Comparison of ENCODE assay signal across 12 mouse cellular contexts in the genomic region with DNA sequence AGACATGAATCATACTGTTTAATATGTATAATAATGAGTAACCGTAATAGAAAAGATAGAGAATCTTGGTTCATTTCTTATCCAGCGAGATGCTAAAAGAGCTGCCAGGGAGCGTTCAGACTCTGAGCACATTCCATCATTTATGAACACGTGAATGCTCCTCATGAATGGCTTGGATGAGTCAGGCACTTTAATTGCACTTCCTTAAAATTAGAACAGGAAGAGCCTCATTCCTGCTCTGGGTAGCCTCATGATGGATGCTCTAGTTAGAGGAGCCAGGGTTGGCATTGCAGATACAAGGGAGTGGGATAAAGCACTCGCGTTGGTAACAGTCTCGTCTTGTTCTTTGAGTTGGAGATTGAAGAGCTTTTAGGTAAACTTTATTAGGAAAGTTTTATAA.
"Had no signal": no experiment of that assay in that cellular context is flagged by ENCODE, and none has a peak within 500 bp of the region (broad histone marks: within the 10 kb centered on the region; RNA-seq: fewer than 3 reads in every experiment).

No protein-coding gene starts in this region.

- ATAC-seq: intestine, embryonic 16.5 days had no signal

- DNase-seq: kidney, adult 2 months; kidney, postnatal 14 days; left cerebral cortex, postnatal 4 days; lung, adult 18-20 months; midbrain, embryonic 14.5 days; thymus, postnatal 36 days had no signal

- H3K9ac ChIP-seq: kidney, embryonic 15.5 days; limb, embryonic 13.5 days; liver, embryonic 14.5 days; neural tube, embryonic 12.5 days had no signal

- H3K4me2 ChIP-seq: kidney, embryonic 15.5 days; limb, embryonic 13.5 days; neural tube, embryonic 12.5 days had no signal

- H3K9me3 ChIP-seq: kidney, embryonic 15.5 days; limb, embryonic 13.5 days; neural tube, embryonic 12.5 days had no signal

- H3K27me3 ChIP-seq: kidney, embryonic 15.5 days; limb, embryonic 13.5 days; neural tube, embryonic 12.5 days had no signal

- H3K4me3 ChIP-seq: kidney, embryonic 15.5 days; limb, embryonic 13.5 days; myocyte; neural tube, embryonic 12.5 days had no signal

- H3K36me3 ChIP-seq: kidney, embryonic 15.5 days; limb, embryonic 13.5 days; neural tube, embryonic 12.5 days had no signal

- H3K27ac ChIP-seq: kidney, embryonic 15.5 days; limb, embryonic 13.5 days; liver, embryonic 14.5 days; neural tube, embryonic 12.5 days had no signal

- H3K4me1 ChIP-seq: kidney, embryonic 15.5 days; limb, embryonic 13.5 days; neural tube, embryonic 12.5 days had no signal
